Mouse (Mus musculus) forebrain, embryonic 15.5 days (tissue): ENCODE data around the gene Chst3. TPM values are rescaled to one million over a fixed set of nuclear protein-coding genes. Genes with fewer than 3 reads are reported as not detected.

Experiments
- ATAC-seq: fragments of 200-750 bp; cut with Nextera tagmentation; replicated peaks from 2 replicates; pipeline ENCODE4 v1.8.0; 2017; ENCODE audit warnings: mild to moderate bottlenecking, moderate TSS enrichment, moderate library complexity
- H3K27ac ChIP-seq: fragments of 300-500 bp; sonication (generic); replicated peaks from 2 replicates; pipeline ENCODE4 v1.5.1; 2015; ENCODE audit warnings: mild to moderate bottlenecking, inconsistent platforms
- H3K27me3 ChIP-seq: fragments of 300-500 bp; sonication (generic); 2 replicates; pipeline ENCODE4 v1.6.1; 2015; ENCODE audit warnings: inconsistent platforms
- H3K36me3 ChIP-seq: fragments of 300-500 bp; sonication (generic); 2 replicates; pipeline ENCODE4 v1.6.1; 2015; ENCODE audit warnings: mild to moderate bottlenecking, inconsistent platforms
- H3K4me1 ChIP-seq: fragments of 300-500 bp; sonication (generic); 2 replicates; pipeline ENCODE4 v1.6.1; 2015; ENCODE audit warnings: inconsistent platforms
- H3K4me2 ChIP-seq: fragments of 300-500 bp; sonication (generic); replicated peaks from 2 replicates; pipeline ENCODE4 v1.6.1; 2015; ENCODE audit warnings: mild to moderate bottlenecking, inconsistent platforms
- H3K4me3 ChIP-seq: fragments of 300-500 bp; sonication (generic); 2 replicates; pipeline ENCODE4 v1.5.1; 2015; ENCODE audit warnings: mild to moderate bottlenecking, inconsistent platforms
- H3K9ac ChIP-seq: fragments of 300-500 bp; sonication (generic); replicated peaks from 2 replicates; pipeline ENCODE4 v1.6.1; 2015; ENCODE audit warnings: mild to moderate bottlenecking, inconsistent platforms
- H3K9me3 ChIP-seq: fragments of 300-500 bp; sonication (generic); 2 replicates; pipeline ENCODE4 v1.6.1; 2016; ENCODE audit warnings: inconsistent platforms
- WGBS: fragments of 180-500 bp; shearing (Covaris S2); methylation state at CpG from one replicate; pipeline ENCODE4 v1.1.7; 2015; ENCODE audit warnings: mixed read lengths; 5-methylcytosine and 5-hydroxymethylcytosine counted together
- polyA plus RNA-seq: library from polyadenylated mRNA; unstranded; fragments of >200 nt; fragmentation: Nextera tagmentation; extraction: Ambion mirVana; gene quantifications from 2 replicates; pipeline ENCODE4 v1.2.1, GENCODE M21; 2015

Chst3 gene
- polyA plus RNA-seq: 1.2 and 1.5 TPM in 2 replicates

DNA sequence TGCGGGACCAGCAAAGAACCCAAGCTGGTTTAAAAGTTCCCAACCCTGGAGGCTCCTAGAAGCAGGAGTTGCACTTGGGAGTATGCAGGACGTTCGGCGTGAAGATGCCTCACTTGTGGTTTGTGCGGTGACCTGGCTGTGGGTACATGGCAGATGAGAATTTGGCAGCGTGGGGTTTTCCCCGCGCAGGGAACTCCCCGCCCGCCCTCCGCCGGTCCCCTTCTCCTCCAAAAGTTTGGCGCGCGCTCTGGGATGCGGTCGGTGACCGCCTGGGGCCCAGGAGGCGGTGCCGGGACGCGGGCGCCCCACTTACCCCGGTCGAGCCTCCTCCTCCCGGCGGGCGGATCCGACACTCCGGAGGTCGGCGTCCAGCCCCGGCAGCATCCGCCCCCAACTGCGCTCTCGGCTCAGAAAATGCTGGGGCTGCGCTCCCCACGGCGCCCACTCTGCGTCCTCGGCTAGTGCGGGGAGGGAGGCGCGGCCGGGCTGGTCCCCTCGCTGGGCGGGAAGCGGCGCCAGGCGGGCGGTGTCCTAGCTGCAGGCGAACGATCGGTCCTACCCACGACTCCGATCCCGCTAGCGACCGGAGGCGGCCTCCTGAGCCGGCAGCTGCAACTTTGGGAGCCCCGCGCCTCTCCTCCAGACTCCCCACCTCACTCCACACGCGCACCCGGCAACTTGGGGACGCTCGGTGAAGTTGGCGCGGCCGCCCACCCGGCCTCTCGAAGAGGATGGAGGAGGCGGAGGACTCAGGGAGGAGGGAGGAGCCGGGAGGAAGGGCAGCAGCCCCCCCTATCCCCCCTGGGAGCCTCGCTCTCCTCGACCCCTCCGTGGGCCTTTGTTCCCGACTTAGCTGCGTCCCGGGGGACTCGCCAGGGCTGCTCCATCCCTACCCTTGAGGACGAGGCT is at the start of gene Chst3:
TSS of gene Chst3 (minus strand) at position 670 of the 909 bp plus-strand sequence.
- WGBS: under 1% methylated on average over 70 of the region's 83 CpGs
- Histone ChIP-seq H3K4me3 (peak within 1 kb of the TSS; percentile 52), H3K4me2 (peak within 1 kb of the TSS; percentile 88), H3K4me1 (peaks cover 28% of the 10 kb centered on the region), H3K36me3 (no peaks in the 10 kb centered on the region), H3K9me3 (no peaks in the 10 kb centered on the region), H3K27ac (peak within 1 kb of the TSS; percentile 58), H3K27me3 (no peaks in the 10 kb centered on the region), H3K9ac (peak within 1 kb of the TSS; percentile 62)
- ATAC-seq: peak; percentile 75

DNA sequence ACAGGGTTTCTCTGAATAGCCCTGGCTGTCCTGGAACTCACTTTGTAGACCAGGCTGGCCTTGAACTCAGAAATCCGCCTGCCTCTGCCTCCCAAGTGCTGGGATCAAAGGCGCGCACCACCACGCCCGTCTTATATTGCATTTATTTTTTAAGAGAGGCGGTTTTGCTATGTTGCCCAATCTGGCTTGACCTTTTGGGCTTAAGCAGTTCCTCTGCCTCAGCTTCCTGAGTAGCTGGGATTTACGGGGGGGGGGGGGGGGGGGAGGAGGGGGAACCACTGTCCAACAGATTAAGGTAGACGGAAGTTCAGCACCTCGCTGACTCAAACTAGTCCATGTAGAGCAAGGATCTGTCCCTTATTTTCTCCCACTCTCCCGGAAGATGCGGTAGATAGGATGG is 49.7 kb upstream of the Chst3 start:
- 86% methylated on average over 11 of the region's 11 CpGs for WGBS

DNA sequence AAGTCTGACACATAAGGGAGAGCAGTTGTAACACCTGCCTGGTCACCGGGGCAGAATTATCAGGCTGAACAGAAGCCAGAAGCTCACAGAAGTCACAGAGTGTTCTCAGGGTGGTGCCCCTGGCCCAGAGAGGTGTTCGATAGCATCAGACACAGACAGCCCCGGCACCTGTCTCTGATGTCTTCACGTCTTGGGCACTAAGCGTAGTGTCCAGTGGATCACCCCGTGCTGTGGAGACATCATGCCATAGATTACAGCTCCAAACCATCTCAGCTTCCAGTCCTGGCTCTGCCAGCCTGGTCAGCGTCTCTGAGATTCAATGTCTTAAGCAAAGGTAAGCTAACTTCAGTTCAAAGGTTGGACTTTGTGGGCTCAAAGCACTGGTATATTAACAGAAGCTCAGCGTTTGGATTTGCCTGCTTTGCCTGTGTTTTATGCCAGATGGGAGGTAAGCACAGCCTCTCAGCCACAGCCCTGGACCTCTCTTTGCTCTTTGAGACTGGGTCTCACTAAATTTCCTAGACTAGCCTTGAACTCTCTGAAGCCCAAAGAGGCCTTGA is 47.9 kb upstream of the Chst3 start:
- no peak overlapping the region for H3K27ac ChIP-seq
- no peak overlapping the region for H3K9ac ChIP-seq
- no peaks in the 10 kb centered on the region for H3K36me3 ChIP-seq
- H3K4me3 ChIP-seq: no peak overlapping the region
- no peak for ATAC-seq
- H3K4me1 ChIP-seq: peaks cover 14% of the 10 kb centered on the region
- no peak overlapping the region for H3K4me2 ChIP-seq
- H3K9me3 ChIP-seq: no peaks in the 10 kb centered on the region
- WGBS: 90% methylated on average over 8 of the region's 8 CpGs
- no peaks in the 10 kb centered on the region for H3K27me3 ChIP-seq

More for the DNA sequence above, 49.7 kb upstream of the Chst3 start:
- Histone ChIP-seq H3K27me3 (no peaks in the 10 kb centered on the region), H3K9ac (no peak overlapping the region), H3K27ac (no peak overlapping the region), H3K9me3 (no peaks in the 10 kb centered on the region), H3K4me2 (no peak overlapping the region), H3K4me3 (no peak overlapping the region), H3K36me3 (no peaks in the 10 kb centered on the region), H3K4me1 (peaks cover 7% of the 10 kb centered on the region; the same call in 1 of the 2 replicates)
- no peak for ATAC-seq

DNA sequence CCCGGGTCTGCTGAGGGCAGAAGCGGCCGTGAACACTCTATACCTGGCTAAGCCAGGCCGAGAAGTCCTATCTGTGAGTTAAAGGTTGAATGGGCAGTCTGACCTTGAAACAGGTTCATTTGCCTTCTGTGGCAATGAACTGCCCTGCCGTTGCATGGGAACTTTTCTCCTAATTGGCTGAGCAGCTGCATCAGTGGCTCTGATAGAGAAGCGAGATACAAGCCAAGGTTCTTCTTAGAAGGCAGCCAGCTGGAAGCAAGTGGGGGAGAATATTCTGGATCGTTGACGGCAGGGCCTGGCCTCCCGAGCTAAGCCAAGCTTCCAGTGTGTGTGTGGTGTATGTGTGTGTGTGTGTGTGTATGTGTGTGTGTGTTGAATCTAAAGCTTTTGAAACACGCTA is 46.2 kb upstream of the Chst3 start:
- no peak overlapping the region for H3K9ac ChIP-seq
- H3K36me3 ChIP-seq: no peaks in the 10 kb centered on the region
- H3K27me3 ChIP-seq: no peaks in the 10 kb centered on the region
- no peaks in the 10 kb centered on the region for H3K9me3 ChIP-seq
- H3K27ac ChIP-seq: no peak overlapping the region
- no peak overlapping the region for H3K4me3 ChIP-seq
- WGBS: 55% methylated on average over 10 of the region's 10 CpGs
- ATAC-seq: no peak
- no peak overlapping the region for H3K4me2 ChIP-seq
- peaks cover 14% of the 10 kb centered on the region for H3K4me1 ChIP-seq

DNA sequence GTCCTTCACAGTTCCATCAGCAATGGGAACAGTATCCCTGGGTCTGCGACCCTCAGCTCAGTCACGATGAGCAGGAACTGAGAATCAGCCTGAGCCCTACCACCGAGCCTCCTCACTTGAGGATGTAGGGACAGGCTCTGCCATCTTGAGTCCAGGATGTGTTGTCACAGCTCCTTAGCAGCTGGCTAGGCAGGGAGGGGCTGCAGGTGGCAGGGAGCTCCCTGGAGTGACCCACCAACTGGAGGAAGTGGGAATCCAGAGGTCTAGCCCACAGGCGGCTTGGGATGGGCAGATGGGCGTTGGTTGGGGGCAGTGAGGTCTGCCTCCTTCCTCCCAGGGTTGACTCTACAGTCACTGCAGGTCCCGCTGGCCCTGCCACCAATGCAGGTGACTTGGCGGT is 44.3 kb upstream of the Chst3 start:
- H3K4me2 ChIP-seq: no peak overlapping the region
- 90% methylated on average over 7 of the region's 7 CpGs for WGBS
- no peak for ATAC-seq
- no peak overlapping the region for H3K9ac ChIP-seq
- H3K27me3 ChIP-seq: no peaks in the 10 kb centered on the region
- peaks cover 14% of the 10 kb centered on the region for H3K4me1 ChIP-seq
- no peak overlapping the region for H3K4me3 ChIP-seq
- H3K36me3 ChIP-seq: no peaks in the 10 kb centered on the region
- no peaks in the 10 kb centered on the region for H3K9me3 ChIP-seq
- H3K27ac ChIP-seq: no peak overlapping the region

DNA sequence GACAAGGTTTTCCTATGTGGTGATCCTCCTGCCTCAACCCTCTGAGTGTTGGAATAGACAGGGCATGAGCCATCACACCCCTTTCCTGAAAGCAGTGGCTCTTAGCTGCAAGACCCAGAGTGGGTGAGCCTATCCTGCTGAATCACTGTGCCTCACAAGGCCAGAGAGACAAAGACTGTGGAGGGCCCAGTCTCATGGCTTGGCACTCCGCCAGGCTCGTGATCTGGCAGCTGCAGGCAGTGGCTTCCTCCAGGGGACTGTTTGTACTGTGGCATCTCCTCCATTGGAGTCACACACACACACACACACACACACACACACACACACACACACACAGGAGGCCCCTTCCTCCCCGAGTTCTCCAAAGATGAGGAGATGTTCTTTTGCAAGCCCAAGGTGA is 43.3 kb upstream of the Chst3 start:
- no peak overlapping the region for H3K9ac ChIP-seq
- peaks cover 14% of the 10 kb centered on the region for H3K4me1 ChIP-seq
- no peaks in the 10 kb centered on the region for H3K27me3 ChIP-seq
- no peak overlapping the region for H3K4me2 ChIP-seq
- H3K36me3 ChIP-seq: no peaks in the 10 kb centered on the region
- ATAC-seq: peak; percentile 96
- no peaks in the 10 kb centered on the region for H3K9me3 ChIP-seq
- WGBS: 7% methylated on average over 3 of the region's 3 CpGs
- H3K4me3 ChIP-seq: no peak overlapping the region
- peak overlapping the region; percentile 71 for H3K27ac ChIP-seq

DNA sequence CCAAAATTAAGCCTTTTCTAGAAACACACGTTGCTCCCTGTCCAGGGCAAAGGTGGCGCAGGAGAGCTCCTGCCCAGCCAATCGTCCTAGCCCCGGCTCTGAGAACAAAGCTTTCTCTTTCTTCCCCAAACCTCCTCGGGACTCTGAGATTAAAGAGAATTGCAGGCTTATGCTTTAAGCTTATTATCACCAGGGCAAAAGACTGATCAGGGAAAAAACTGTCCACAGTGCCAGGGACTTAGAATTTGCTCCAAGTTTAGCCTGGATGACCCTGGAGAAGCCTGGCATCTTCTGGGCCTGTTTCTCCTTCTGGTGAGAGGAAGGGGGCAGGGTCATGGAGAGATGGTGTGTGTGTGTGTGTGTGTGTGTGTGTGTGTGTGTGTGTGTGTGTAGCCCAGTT is 42.5 kb upstream of the Chst3 start:
- no peak for ATAC-seq
- 28% methylated on average over 5 of the region's 5 CpGs for WGBS
- Histone ChIP-seq H3K27ac (no peak overlapping the region; the same call in 1 of the 2 replicates), H3K4me1 (peaks cover 14% of the 10 kb centered on the region), H3K9ac (no peak overlapping the region), H3K9me3 (no peaks in the 10 kb centered on the region), H3K36me3 (no peaks in the 10 kb centered on the region), H3K4me3 (no peak overlapping the region), H3K27me3 (no peaks in the 10 kb centered on the region), H3K4me2 (no peak overlapping the region)

DNA sequence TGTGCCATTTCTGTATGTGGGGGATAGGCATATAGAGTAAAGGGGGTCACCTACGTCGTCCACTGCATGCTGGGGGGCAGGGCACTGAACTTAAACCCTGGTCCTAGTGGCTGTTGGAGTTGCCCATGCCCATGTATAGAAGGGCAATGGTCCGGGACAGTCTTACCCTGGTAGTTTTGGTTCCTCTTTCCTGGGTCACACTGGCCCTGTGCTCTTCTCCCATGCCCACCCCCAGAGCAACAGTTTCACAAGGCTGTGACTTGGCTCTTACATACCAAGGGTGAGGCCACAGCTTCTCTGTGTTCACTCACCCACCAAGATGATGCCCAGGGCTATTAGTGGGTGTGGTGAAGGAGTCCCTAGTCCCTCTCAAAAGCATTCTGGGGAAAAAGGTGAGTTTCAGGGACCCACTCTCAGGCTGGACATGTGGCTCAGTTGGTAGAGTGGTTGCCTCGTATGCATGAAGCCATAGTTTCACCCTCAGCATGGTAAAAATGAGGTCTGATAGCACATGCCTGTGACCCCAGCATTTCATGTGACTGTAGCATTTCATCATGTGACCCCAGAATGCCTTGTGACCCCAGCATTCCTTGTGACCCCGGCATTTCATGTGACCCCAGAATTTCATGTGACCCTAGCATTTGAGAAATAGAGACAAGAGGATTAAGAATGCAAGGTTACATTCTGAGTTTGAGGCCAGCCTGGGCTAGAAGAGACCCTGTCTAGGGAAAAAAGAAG is 41.7 kb upstream of the Chst3 start:
- ATAC-seq: no peak
- H3K9me3 ChIP-seq: no peaks in the 10 kb centered on the region
- H3K4me1 ChIP-seq: peaks cover 14% of the 10 kb centered on the region
- H3K27ac ChIP-seq: no peak overlapping the region
- H3K4me2 ChIP-seq: no peak overlapping the region
- no peaks in the 10 kb centered on the region for H3K36me3 ChIP-seq
- no peak overlapping the region for H3K4me3 ChIP-seq
- H3K27me3 ChIP-seq: no peaks in the 10 kb centered on the region
- 83% methylated on average over 5 of the region's 5 CpGs for WGBS
- no peak overlapping the region for H3K9ac ChIP-seq

DNA sequence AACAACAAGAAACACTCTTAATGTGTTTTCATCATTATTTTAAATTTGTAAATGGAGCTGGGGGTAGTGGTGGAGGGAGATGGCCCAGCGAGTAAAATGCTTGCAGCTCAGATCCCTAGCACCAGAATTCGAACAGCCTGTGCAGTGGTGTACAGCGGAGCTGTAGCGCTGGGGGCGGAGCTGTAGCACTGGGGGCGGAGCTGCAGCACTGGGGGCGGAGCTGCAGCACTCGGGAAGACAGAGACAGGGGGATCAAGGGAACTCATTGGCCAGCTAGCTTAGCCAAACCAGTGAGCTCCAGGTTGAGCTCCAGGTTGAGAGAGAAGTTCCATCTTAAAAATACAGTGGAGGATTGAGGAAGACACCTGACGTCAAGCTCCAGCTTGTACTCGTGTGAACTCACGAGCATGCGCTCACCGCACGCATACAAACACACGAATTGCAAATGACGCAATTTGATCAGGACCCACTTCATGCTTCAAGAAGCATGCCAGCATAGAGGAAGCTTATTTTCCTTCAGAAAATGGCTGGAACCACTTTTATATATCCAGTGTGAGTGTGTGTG is 38.3 kb upstream of the Chst3 start:
- Histone ChIP-seq H3K9me3 (no peaks in the 10 kb centered on the region), H3K9ac (no peak overlapping the region), H3K4me3 (no peak overlapping the region), H3K4me2 (no peak overlapping the region), H3K36me3 (no peaks in the 10 kb centered on the region), H3K27ac (no peak overlapping the region), H3K27me3 (no peaks in the 10 kb centered on the region), H3K4me1 (peaks cover 4% of the 10 kb centered on the region)
- no peak for ATAC-seq
- WGBS: 55% methylated on average over 16 of the region's 16 CpGs

DNA sequence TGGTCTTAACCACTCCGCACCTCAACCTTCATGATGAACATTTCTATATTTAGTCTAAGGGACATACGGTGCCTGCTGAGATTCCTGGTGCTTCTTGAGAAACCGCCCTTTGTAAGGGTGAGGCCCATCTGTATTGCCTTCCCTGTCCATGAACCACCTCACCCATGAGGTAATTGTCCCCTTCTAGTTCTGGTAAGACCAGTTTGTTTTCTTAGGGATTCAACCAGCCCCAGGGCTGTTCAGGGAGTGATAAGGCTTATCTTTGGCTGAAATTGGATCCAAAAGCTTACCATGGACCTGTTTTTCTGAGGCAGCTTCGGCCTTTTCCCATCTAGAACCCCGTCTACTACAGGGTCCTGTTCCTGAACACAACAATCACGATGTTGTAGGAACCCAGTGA is 37.0 kb upstream of the Chst3 start:
- no peaks in the 10 kb centered on the region for H3K9me3 ChIP-seq
- no peak overlapping the region for H3K4me2 ChIP-seq
- ATAC-seq: no peak
- H3K27ac ChIP-seq: no peak overlapping the region
- 93% methylated on average over 6 of the region's 6 CpGs for WGBS
- H3K4me1 ChIP-seq: no peaks in the 10 kb centered on the region
- H3K36me3 ChIP-seq: no peaks in the 10 kb centered on the region
- no peak overlapping the region for H3K9ac ChIP-seq
- no peaks in the 10 kb centered on the region for H3K27me3 ChIP-seq
- no peak overlapping the region for H3K4me3 ChIP-seq

DNA sequence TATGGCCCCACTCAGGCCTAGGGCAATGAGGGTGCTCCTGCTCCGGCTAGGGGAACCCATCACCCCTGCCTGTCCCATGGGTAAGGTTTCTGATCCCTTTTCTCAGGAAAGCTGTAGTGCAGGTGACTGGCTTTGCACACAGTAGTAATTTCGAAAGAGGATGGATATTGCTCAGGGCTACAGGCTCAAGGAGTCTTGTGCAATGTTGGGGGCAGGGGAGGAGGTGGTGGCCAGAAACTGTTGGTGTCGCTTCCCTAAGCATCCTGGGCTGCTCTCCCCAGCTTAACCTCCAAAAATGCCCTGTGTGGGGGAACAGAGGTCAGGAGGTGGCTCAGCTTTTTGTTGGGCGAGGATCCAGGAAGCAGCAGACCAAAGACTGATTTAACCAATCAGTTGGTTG is 33.5 kb upstream of the Chst3 start:
- H3K27ac ChIP-seq: no peak overlapping the region
- H3K4me1 ChIP-seq: no peaks in the 10 kb centered on the region
- no peak overlapping the region for H3K4me2 ChIP-seq
- no peaks in the 10 kb centered on the region for H3K36me3 ChIP-seq
- no peaks in the 10 kb centered on the region for H3K27me3 ChIP-seq
- H3K9ac ChIP-seq: no peak overlapping the region
- ATAC-seq: no peak
- 76% methylated on average over 4 of the region's 4 CpGs for WGBS
- H3K9me3 ChIP-seq: no peaks in the 10 kb centered on the region
- H3K4me3 ChIP-seq: no peak overlapping the region

DNA sequence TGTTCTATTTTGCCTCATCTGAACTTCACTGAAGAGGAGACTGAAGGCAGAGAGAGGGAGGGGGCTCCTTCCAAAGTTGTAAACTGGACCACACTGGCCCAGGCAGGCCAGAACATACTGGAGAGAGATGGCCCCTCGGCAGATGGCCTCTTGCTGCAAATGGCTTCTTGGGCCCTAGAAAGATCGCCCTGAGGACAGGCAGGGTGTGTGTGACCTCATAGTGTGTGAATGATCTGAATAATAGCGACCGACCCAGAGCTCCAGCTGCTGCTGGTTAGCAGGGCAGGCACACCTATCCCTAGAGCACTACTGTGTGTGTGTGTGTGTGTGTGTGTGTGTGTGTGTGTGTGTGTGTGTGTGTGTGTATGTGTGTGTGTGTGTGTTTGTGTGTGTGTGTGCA is 33.1 kb upstream of the Chst3 start:
- H3K36me3 ChIP-seq: no peaks in the 10 kb centered on the region
- no peak overlapping the region for H3K27ac ChIP-seq
- H3K9me3 ChIP-seq: no peaks in the 10 kb centered on the region
- WGBS: 75% methylated on average over 4 of the region's 4 CpGs
- no peak overlapping the region for H3K4me3 ChIP-seq
- no peak for ATAC-seq
- H3K27me3 ChIP-seq: no peaks in the 10 kb centered on the region
- no peak overlapping the region for H3K4me2 ChIP-seq
- H3K4me1 ChIP-seq: no peaks in the 10 kb centered on the region
- no peak overlapping the region for H3K9ac ChIP-seq
